Comparison of ENCODE assay signal across 8 mouse cellular contexts in the genomic region with DNA sequence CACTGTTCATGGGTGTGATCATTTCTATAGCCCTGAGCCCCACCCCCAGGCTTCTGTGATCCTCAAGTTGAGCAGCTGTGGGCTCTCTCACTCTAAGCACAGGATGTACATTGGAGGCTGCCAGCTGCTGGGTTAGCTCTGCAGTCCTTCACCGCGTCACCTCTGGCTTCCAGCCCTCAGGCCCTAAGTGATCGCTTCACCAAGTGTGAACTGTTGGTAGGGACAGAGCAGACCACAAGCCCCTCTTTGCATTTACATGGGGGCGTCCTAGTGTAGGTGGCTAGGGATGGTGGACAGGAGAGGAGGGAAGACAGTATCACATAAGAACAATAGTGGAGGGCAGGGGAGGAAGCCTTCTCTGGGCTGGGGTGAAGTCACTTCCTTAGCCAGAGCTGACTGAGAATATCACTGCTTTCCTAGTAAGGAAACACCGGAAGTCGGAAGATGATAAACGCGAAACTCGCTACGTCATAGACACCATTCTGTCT. TPM values are rescaled to one million over a fixed set of nuclear protein-coding genes. Genes with fewer than 3 reads are reported as not detected.
A peak's percentile ranks its signal among the peaks of the same experiment; 100 is the strongest.
DNase-seq lines count a peak whose midpoint lies in the region; ATAC-seq and TF ChIP-seq lines count a peak whose summit lies in the region.

No protein-coding gene starts in this region.

- peak; percentile 83 for ATAC-seq in heart, postnatal 0 days (ENCODE audit: insufficient read depth, low read depth)
- peak; percentile 54; the same call in 1 of the 2 replicates for ATAC-seq in liver, embryonic 15.5 days (ENCODE audit: insufficient read depth)
- ATAC-seq in midbrain, embryonic 16.5 days: no peak
- no peak for ATAC-seq in forebrain, embryonic 12.5 days (ENCODE audit: low FRiP score)

- TF ChIP-seq CTCF in heart, postnatal 0 days (IDR thresholded peaks at IDR 0.05; ENCODE audit: low read depth): no peak

- no peaks in the 10 kb centered on the region for H3K9me3 ChIP-seq in heart, postnatal 0 days (replicated peaks; ENCODE audit: control insufficient read depth, low read length)
- no peaks in the 10 kb centered on the region for H3K9me3 ChIP-seq in liver, embryonic 15.5 days (replicated peaks)
- H3K9me3 ChIP-seq in midbrain, embryonic 16.5 days (replicated peaks; ENCODE audit: control insufficient read depth, low read length, poor library complexity, severe bottlenecking): no peaks in the 10 kb centered on the region
- no peaks in the 10 kb centered on the region for H3K9me3 ChIP-seq in forebrain, embryonic 12.5 days

- peak overlapping the region; percentile 91 for H3K27ac ChIP-seq in heart, postnatal 0 days (ENCODE audit: low read depth)
- H3K27ac ChIP-seq in liver, embryonic 15.5 days (replicated peaks): peak overlapping the region; percentile 76
- H3K27ac ChIP-seq in midbrain, embryonic 16.5 days (ENCODE audit: low read length): no peak overlapping the region
- H3K27ac ChIP-seq in forebrain, embryonic 12.5 days: no peak overlapping the region; the same call in 1 of the 2 replicates

- H3K4me2 ChIP-seq in heart, postnatal 0 days (ENCODE audit: low read depth, low read length): no peak overlapping the region
- H3K4me2 ChIP-seq in liver, embryonic 15.5 days: 0 out of 2 replicates have a peak overlapping the region, but pooled peaks have one; percentile 16
- no peak overlapping the region for H3K4me2 ChIP-seq in midbrain, embryonic 16.5 days (ENCODE audit: low read length)
- no peak overlapping the region for H3K4me2 ChIP-seq in forebrain, embryonic 12.5 days

- H3K36me3 ChIP-seq in heart, postnatal 0 days (replicated peaks; ENCODE audit: control insufficient read depth, insufficient read depth, low read length): no peaks in the 10 kb centered on the region
- H3K36me3 ChIP-seq in liver, embryonic 15.5 days (replicated peaks): no peaks in the 10 kb centered on the region
- H3K36me3 ChIP-seq in splenic B cell, adult 2 months (ENCODE audit: control insufficient read depth, insufficient read depth, low read length, poor library complexity, severe bottlenecking): no peaks in the 10 kb centered on the region
- no peaks in the 10 kb centered on the region for H3K36me3 ChIP-seq in midbrain, embryonic 16.5 days (ENCODE audit: control insufficient read depth, insufficient read depth, low read length)
- H3K36me3 ChIP-seq in forebrain, embryonic 12.5 days (replicated peaks): no peaks in the 10 kb centered on the region

- WGBS in heart, postnatal 0 days: 47% methylated on average over 10 of the region's 10 CpGs
- 41% methylated on average over 10 of the region's 10 CpGs for WGBS in liver, embryonic 15.5 days (ENCODE audit: insufficient replicate concordance)
- 94% methylated on average over 10 of the region's 10 CpGs for WGBS in midbrain, embryonic 16.5 days
- 93% methylated on average over 10 of the region's 10 CpGs for WGBS in forebrain, embryonic 12.5 days

- TF ChIP-seq EP300 in heart, postnatal 0 days (IDR thresholded peaks at IDR 0.05; ENCODE audit: low read depth): 0 out of 2 replicates have a peak, but pooled peaks have one; percentile 30

- peak; percentile 32 for DNase-seq in retina, postnatal 1 day
- DNase-seq in retina, embryonic 14.5 days (ENCODE audit: low spot score): no peak
- peak; percentile 69 for DNase-seq in heart, postnatal 0 days (ENCODE audit: low spot score)
- peak; percentile 78 for DNase-seq in splenic B cell, adult 2 months (ENCODE audit: low read depth, low spot score)
- DNase-seq in ovary, adult 18-20 months (ENCODE audit: low spot score): no peak

- no peak overlapping the region for H3K9ac ChIP-seq in heart, postnatal 0 days (replicated peaks; ENCODE audit: low read depth, low read length)
- H3K9ac ChIP-seq in liver, embryonic 15.5 days: no peak overlapping the region
- H3K9ac ChIP-seq in midbrain, embryonic 16.5 days (ENCODE audit: low read depth, low read length): no peak overlapping the region
- no peak overlapping the region for H3K9ac ChIP-seq in forebrain, embryonic 12.5 days

- no peak overlapping the region for H3K4me3 ChIP-seq in heart, postnatal 0 days (ENCODE audit: low read depth, low read length)
- no peak overlapping the region for H3K4me3 ChIP-seq in liver, embryonic 15.5 days (replicated peaks)
- H3K4me3 ChIP-seq in midbrain, embryonic 16.5 days (ENCODE audit: low read depth, low read length): no peak overlapping the region
- H3K4me3 ChIP-seq in forebrain, embryonic 12.5 days (replicated peaks): no peak overlapping the region

- H3K27me3 ChIP-seq in heart, postnatal 0 days (ENCODE audit: control insufficient read depth, insufficient read depth, low read length): no peaks in the 10 kb centered on the region
- no peaks in the 10 kb centered on the region; the same call in 1 of the 2 replicates for H3K27me3 ChIP-seq in liver, embryonic 15.5 days
- H3K27me3 ChIP-seq in splenic B cell, adult 2 months (ENCODE audit: control insufficient read depth, insufficient read depth, low read length, poor library complexity, severe bottlenecking): no peaks in the 10 kb centered on the region
- H3K27me3 ChIP-seq in midbrain, embryonic 16.5 days (ENCODE audit: control insufficient read depth, insufficient read depth, low read depth, low read length): no peaks in the 10 kb centered on the region
- H3K27me3 ChIP-seq in forebrain, embryonic 12.5 days: peaks cover 3% of the 10 kb centered on the region

- peaks cover 6% of the 10 kb centered on the region for H3K4me1 ChIP-seq in heart, postnatal 0 days (ENCODE audit: control insufficient read depth, insufficient read depth)
- peaks cover 33% of the 10 kb centered on the region for H3K4me1 ChIP-seq in liver, embryonic 15.5 days (replicated peaks)
- H3K4me1 ChIP-seq in midbrain, embryonic 16.5 days (ENCODE audit: control insufficient read depth, insufficient read depth, low read length): no peaks in the 10 kb centered on the region; the same call in 1 of the 2 replicates
- peaks cover 9% of the 10 kb centered on the region; the same call in 1 of the 2 replicates for H3K4me1 ChIP-seq in forebrain, embryonic 12.5 days

RNA-seq across cellular contexts. Expression of a gene that starts 50.2 kb away (rescaled TPM):
- 5.5 and 8.8 TPM in 2 replicates for total RNA-seq in heart, postnatal 0 days (2014; rRNA removed; ENCODE audit: low replicate concordance)
- polyA plus RNA-seq in heart, postnatal 0 days (2015; fragmentation: Nextera tagmentation; extraction: Ambion mirVana): 8.5 and 10.0 TPM in 2 replicates
- 8.1 and 8.4 TPM in 2 replicates for polyA plus RNA-seq in liver, embryonic 15.5 days (2015; fragmentation: Nextera tagmentation; extraction: Ambion mirVana)
- 33.9 and 35.9 TPM in 2 replicates for polyA plus RNA-seq in midbrain, embryonic 16.5 days (2015; fragmentation: Nextera tagmentation; extraction: Ambion mirVana)
- 32.7 and 36.6 TPM in 2 replicates for polyA plus RNA-seq in forebrain, embryonic 12.5 days (2016; fragmentation: Nextera tagmentation; extraction: Ambion mirVana)

Comparison
In these comparisons a context has a peak if more than half of its experiments do, and no peak if none do; other contexts are left out.
1. DNase-seq: peak in retina, postnatal 1 day (single experiment), heart, postnatal 0 days (single experiment) and splenic B cell, adult 2 months (single experiment); none in retina, embryonic 14.5 days (single experiment) and ovary, adult 18-20 months (single experiment).
2. ATAC-seq: peak in heart, postnatal 0 days (single experiment) and liver, embryonic 15.5 days (single experiment); none in midbrain, embryonic 16.5 days (single experiment) and forebrain, embryonic 12.5 days (single experiment).
3. H3K27ac ChIP-seq: peak in heart, postnatal 0 days (single experiment) and liver, embryonic 15.5 days (single experiment); none in midbrain, embryonic 16.5 days (single experiment) and forebrain, embryonic 12.5 days (single experiment).